Comparison of ENCODE assay signal across 26 mouse cellular contexts in genomic region chr7:81918316-81918715, GRCm38 (mm10). TPM values are rescaled to one million over a fixed set of nuclear protein-coding genes. Genes with fewer than 3 reads are reported as not detected.
DNase-seq lines count a peak whose midpoint lies in the region; TF ChIP-seq lines count a peak whose summit lies in the region.
"Had no signal": no experiment of that assay in that cellular context is flagged by ENCODE, and none has a peak within 500 bp of the region (broad histone marks: within the 10 kb centered on the region; RNA-seq: fewer than 3 reads in every experiment).

No protein-coding gene starts in this region.

- intact Hi-C loops in left cerebral cortex, postnatal 4 days (cut with DNase I), result no loop called here
- intact Hi-C loops in left cerebral cortex, adult 2 months (cut with DNase I), result no loop called here
- intact Hi-C loops in gastrocnemius, adult 2 months (cut with DNase I), result no loop called here
- intact Hi-C loops in heart, postnatal 25 days (cut with DNase I), result no loop called here

- H3K4me3 ChIP-seq in left cerebral cortex, adult 2 months, result no peak overlapping the region
- no peak overlapping the region for H3K4me3 ChIP-seq in gastrocnemius, adult 2 months
- H3K4me3 ChIP-seq: embryonic facial prominence, embryonic 15.5 days; forebrain, embryonic 15.5 days; heart, embryonic 12.5 days; hindbrain, embryonic 12.5 days; kidney, embryonic 15.5 days; liver, embryonic 15.5 days; lung, embryonic 15.5 days; midbrain, embryonic 15.5 days; myocyte had no signal

- TF ChIP-seq CTCF in left cerebral cortex, adult 2 months (IDR thresholded peaks at IDR 0.05), result no peak
- no peak for TF ChIP-seq CTCF in gastrocnemius, adult 2 months (IDR thresholded peaks at IDR 0.05)

- H3K27ac ChIP-seq in left cerebral cortex, adult 2 months, result no peak overlapping the region
- no peak overlapping the region for H3K27ac ChIP-seq in gastrocnemius, adult 2 months
- H3K27ac ChIP-seq: embryonic facial prominence, embryonic 15.5 days; forebrain, embryonic 15.5 days; hindbrain, embryonic 12.5 days; kidney, embryonic 15.5 days; liver, embryonic 15.5 days; lung, embryonic 15.5 days; midbrain, embryonic 15.5 days had no signal

- peak; percentile 13 for DNase-seq in cerebellum, adult 11-12 months
- no peak for DNase-seq in cerebellum, adult 8-10 months
- peak; percentile 46 for DNase-seq in left cerebral cortex, postnatal 4 days
- DNase-seq in left cerebral cortex, adult 2 months (ENCODE audit: extremely low spot score in 1 of 2, low spot score in 2 of 2), result no peak
- DNase-seq in embryo, embryonic 10.5 days (ENCODE audit: low spot score), result peak; percentile 34
- DNase-seq in forelimb bud, embryonic 11.5 days (ENCODE audit: low read depth, low spot score), result peak; percentile 59
- no peak for DNase-seq in gastrocnemius, adult 2 months
- DNase-seq in heart, postnatal 25 days (ENCODE audit: low spot score), result no peak
- DNase-seq: gastrocnemius, postnatal 14 days; heart, adult 11 months; heart, postnatal 10 days; kidney, adult 11 months; kidney, postnatal 4 days; liver; lung, postnatal 36 days; right cerebral cortex, postnatal 25 days; thymus, postnatal 14 days had no signal

RNA-seq across cellular contexts. Expression of gene Hdgfl3, which starts 16.0 kb away (rescaled TPM):
- 100 to 1,000 TPM; 124 to 126 TPM for total RNA-seq in left cerebral cortex, postnatal 4 days (2021)
- 10 to 100 TPM; 77.9 to 78.9 TPM for total RNA-seq in left cerebral cortex, adult 2 months (2021)
- total RNA-seq in gastrocnemius, adult 2 months (2021), result 1 to 10 TPM; 1.3 to 2.6 TPM
- total RNA-seq in heart, postnatal 25 days (2021), result 1 to 10 TPM; 6.6 to 7.2 TPM

RNA-seq across cellular contexts. Expression of gene Tm6sf1, which starts 59.5 kb away (rescaled TPM):
- total RNA-seq in left cerebral cortex, postnatal 4 days (2021), result 10 to 100 TPM; 13.9 to 14.1 TPM
- total RNA-seq in left cerebral cortex, adult 2 months (2021), result 10 to 100 TPM; 30.9 to 33.7 TPM
- total RNA-seq in gastrocnemius, adult 2 months (2021), result 10 to 100 TPM in 1 of 2 experiments, 1 to 10 TPM in 1; 5.8 to 13.1 TPM
- 10 to 100 TPM; 13.1 to 13.4 TPM for total RNA-seq in heart, postnatal 25 days (2021)

Comparison
In these comparisons a context has a peak if more than half of its experiments do, and no peak if none do; other contexts are left out.
1. DNase-seq: peak in cerebellum, adult 11-12 months (single experiment), left cerebral cortex, postnatal 4 days (single experiment), embryo, embryonic 10.5 days (single experiment) and forelimb bud, embryonic 11.5 days (single experiment); none in cerebellum, adult 8-10 months (single experiment), left cerebral cortex, adult 2 months (0 of 2), gastrocnemius, adult 2 months (single experiment) and heart, postnatal 25 days (single experiment).
2. RNA of gene Hdgfl3, which starts 16.0 kb away (total RNA-seq): 124 to 126 TPM in left cerebral cortex, postnatal 4 days and 77.9 to 78.9 TPM in left cerebral cortex, adult 2 months; 6.6 to 7.2 TPM in heart, postnatal 25 days and 1.3 to 2.6 TPM in gastrocnemius, adult 2 months; every median in the first group is over 4 times any median in the second.